Mouse (Mus musculus) myocyte (in vitro differentiated cells): ENCODE measurements around the gene Gm11555.

Experiments
- CEBPB ChIP-seq: IDR thresholded peaks from 2 replicates; pipeline ENCODE4 v1.6.1; 2011; ENCODE audit warnings: mild to moderate bottlenecking, moderate library complexity; ENCODE audit not compliant: poor library complexity, insufficient read depth, severe bottlenecking
- E2F4 ChIP-seq: IDR thresholded peaks from one replicate; pipeline ENCODE4 v1.6.1; 2011; ENCODE audit warnings: mild to moderate bottlenecking, control low read depth, moderate library complexity; ENCODE audit not compliant: insufficient read depth
- MAX ChIP-seq: IDR thresholded peaks from one replicate; pipeline ENCODE4 v1.6.1; 2011; ENCODE audit warnings: low read depth, mild to moderate bottlenecking, control low read depth
- MYOD1 ChIP-seq, 3 experiments: IDR thresholded peaks; one replicate each; pipeline ENCODE4 v1.6.1; 2011; ENCODE audit warnings: control low read depth in 2 of 3, low read depth in 2 of 3, mild to moderate bottlenecking in 2 of 3, moderate library complexity in 1 of 3; ENCODE audit not compliant: insufficient read length in 2 of 3, control insufficient read depth in 1 of 3
- MYOG ChIP-seq, 3 experiments: IDR thresholded peaks; one replicate each; pipeline ENCODE4 v1.6.1; 2011; ENCODE audit warnings: control low read depth in 2 of 3, low read depth in 2 of 3, mild to moderate bottlenecking in 2 of 3; ENCODE audit not compliant: insufficient read length in 2 of 3, control insufficient read depth in 1 of 3, insufficient read depth in 1 of 3
- POLR2A ChIP-seq: IDR thresholded peaks from one replicate; pipeline ENCODE4 v1.6.1; 2011; ENCODE audit warnings: low read depth, mild to moderate bottlenecking, control low read depth, moderate library complexity; ENCODE audit not compliant: insufficient read length
- TCF3 ChIP-seq: IDR thresholded peaks from one replicate; pipeline ENCODE4 v1.6.1; 2011; ENCODE audit warnings: low read depth, control low read depth; ENCODE audit not compliant: insufficient read length
- USF1 ChIP-seq: IDR thresholded peaks from one replicate; pipeline ENCODE4 v1.6.1; 2011; ENCODE audit warnings: low read depth, mild to moderate bottlenecking, control low read depth, moderate library complexity

GRCm38 (mm10) chr11:99646444-99646843, 3.6 kb downstream of the Gm11555 start:
- TF ChIP-seq CEBPB (no peak), POLR2A (no peak), MAX (no peak), TCF3 (no peak), MYOG (IDR thresholded peaks at IDR 0.05; ENCODE audit: control insufficient read depth in 1 of 3, insufficient read depth in 1 of 3, insufficient read length in 2 of 3, low read depth in 2 of 3) (peak in 2 of 3 experiments; percentile 3 to 54), USF1 (no peak), E2F4 (no peak), MYOD1 (IDR thresholded peaks at IDR 0.05; ENCODE audit: control insufficient read depth in 1 of 3, insufficient read length in 2 of 3, low read depth in 2 of 3) (peak in 1 of 3 experiments; percentile 26)
